Mouse (Mus musculus): Measurements from ENCODE around the gene Ccdc103. TPM values are rescaled to one million over a fixed set of nuclear protein-coding genes. Genes with fewer than 3 reads are reported as not detected.

The Ccdc103 gene
- total and polyA plus RNA-seq, 2 experiments from 2014 or later, result 0.31 to 2.2 TPM

- H3K4me3 ChIP-seq (ENCODE audit: low read length), result no peak overlapping the region
- DNase-seq (ENCODE audit: low spot score), result no peak
- H3K4me1 ChIP-seq (ENCODE audit: insufficient read depth, low read length), result no peaks in the 10 kb centered on the region
- H3K9ac ChIP-seq (replicated peaks; ENCODE audit: low read length), result no peak overlapping the region
- no peak for TF ChIP-seq CTCF (IDR thresholded peaks at IDR 0.05; ENCODE audit: low read depth)
- no peaks in the 10 kb centered on the region for H3K9me3 ChIP-seq (ENCODE audit: low read length)
- peaks cover 43% of the 10 kb centered on the region for H3K36me3 ChIP-seq (ENCODE audit: insufficient read depth, low read length)
- peak; percentile 53; the same call in 1 of the 2 replicates for ATAC-seq
- H3K27ac ChIP-seq, result no peak overlapping the region; the same call in 1 of the 2 replicates
- H3K4me2 ChIP-seq (ENCODE audit: low read depth, low read length), result no peak overlapping the region
- no peaks in the 10 kb centered on the region for H3K27me3 ChIP-seq (ENCODE audit: insufficient read depth, low read length)
- 81% methylated on average over 2 of the region's 2 CpGs for WGBS
Observed at GRCm38 (mm10) chr11:102838126-102838525, 42.9 kb upstream of the Ccdc103 start.

GRCm38 (mm10) chr11:102838616-102839150, 42.3 kb upstream of the Ccdc103 start:
- no peak overlapping the region for H3K4me3 ChIP-seq (ENCODE audit: low read length)
- WGBS, result 84% methylated on average over 9 of the region's 9 CpGs
- no peaks in the 10 kb centered on the region for H3K9me3 ChIP-seq (ENCODE audit: low read length)
- TF ChIP-seq CTCF (IDR thresholded peaks at IDR 0.05; ENCODE audit: low read depth), result no peak
- H3K4me2 ChIP-seq (ENCODE audit: low read depth, low read length), result no peak overlapping the region
- H3K27ac ChIP-seq, result no peak overlapping the region
- DNase-seq (ENCODE audit: low spot score) (no peak), ATAC-seq (no peak)
- peaks cover 49% of the 10 kb centered on the region for H3K36me3 ChIP-seq (ENCODE audit: insufficient read depth, low read length)
- no peaks in the 10 kb centered on the region for H3K4me1 ChIP-seq (ENCODE audit: insufficient read depth, low read length)
- no peaks in the 10 kb centered on the region for H3K27me3 ChIP-seq (ENCODE audit: insufficient read depth, low read length)
- no peak overlapping the region for H3K9ac ChIP-seq (replicated peaks; ENCODE audit: low read length)

- Histone ChIP-seq H3K27me3 (ENCODE audit: insufficient read depth, low read length) (no peaks in the 10 kb centered on the region), H3K36me3 (ENCODE audit: insufficient read depth, low read length) (peaks cover 81% of the 10 kb centered on the region), H3K4me2 (ENCODE audit: low read depth, low read length) (no peak overlapping the region), H3K27ac (no peak overlapping the region), H3K9me3 (ENCODE audit: low read length) (no peaks in the 10 kb centered on the region), H3K9ac (replicated peaks; ENCODE audit: low read length) (no peak overlapping the region), H3K4me1 (ENCODE audit: insufficient read depth, low read length) (no peaks in the 10 kb centered on the region), H3K4me3 (ENCODE audit: low read length) (no peak overlapping the region)
- WGBS, result 90% methylated on average over 10 of the region's 10 CpGs
- TF ChIP-seq CTCF (IDR thresholded peaks at IDR 0.05; ENCODE audit: low read depth), result no peak
- no peak for ATAC-seq
- no peak for DNase-seq (ENCODE audit: low spot score)
Observed at GRCm38 (mm10) chr11:102845926-102846325, 35.1 kb upstream of the Ccdc103 start.

- H3K4me1 ChIP-seq (ENCODE audit: insufficient read depth, low read length), result no peaks in the 10 kb centered on the region
- ATAC-seq, result no peak
- 70% methylated on average over 5 of the region's 5 CpGs for WGBS
- peak; percentile 61 for DNase-seq (ENCODE audit: low spot score)
- H3K9me3 ChIP-seq (ENCODE audit: low read length), result no peaks in the 10 kb centered on the region
- no peaks in the 10 kb centered on the region for H3K27me3 ChIP-seq (ENCODE audit: insufficient read depth, low read length)
- H3K4me2 ChIP-seq (ENCODE audit: low read depth, low read length), result no peak overlapping the region
- H3K9ac ChIP-seq (replicated peaks; ENCODE audit: low read length), result no peak overlapping the region
- no peak overlapping the region for H3K4me3 ChIP-seq (ENCODE audit: low read length)
- peaks cover 68% of the 10 kb centered on the region for H3K36me3 ChIP-seq (ENCODE audit: insufficient read depth, low read length)
- TF ChIP-seq CTCF (IDR thresholded peaks at IDR 0.05; ENCODE audit: low read depth), result peak; percentile 65
- no peak overlapping the region for H3K27ac ChIP-seq
Observed at GRCm38 (mm10) chr11:102851883-102852282, 29.1 kb upstream of the Ccdc103 start.

- Histone ChIP-seq H3K27ac (no peak overlapping the region), H3K9ac (replicated peaks; ENCODE audit: low read length) (no peak overlapping the region), H3K27me3 (ENCODE audit: insufficient read depth, low read length) (no peaks in the 10 kb centered on the region), H3K4me2 (ENCODE audit: low read depth, low read length) (no peak overlapping the region), H3K4me1 (ENCODE audit: insufficient read depth, low read length) (no peaks in the 10 kb centered on the region), H3K9me3 (ENCODE audit: low read length) (no peaks in the 10 kb centered on the region), H3K36me3 (ENCODE audit: insufficient read depth, low read length) (peaks cover 58% of the 10 kb centered on the region), H3K4me3 (ENCODE audit: low read length) (no peak overlapping the region)
- ATAC-seq (no peak), DNase-seq (ENCODE audit: low spot score) (peak; percentile 41)
- peak; percentile 68 for TF ChIP-seq CTCF (IDR thresholded peaks at IDR 0.05; ENCODE audit: low read depth)
Observed at GRCm38 (mm10) chr11:102853760-102854159, 27.2 kb upstream of the Ccdc103 start.

- DNase-seq (ENCODE audit: low spot score) (no peak), ATAC-seq (no peak)
- peaks cover 41% of the 10 kb centered on the region for H3K36me3 ChIP-seq (ENCODE audit: insufficient read depth, low read length)
- no peak overlapping the region for H3K27ac ChIP-seq
- H3K4me2 ChIP-seq (ENCODE audit: low read depth, low read length), result no peak overlapping the region
- no peak overlapping the region for H3K4me3 ChIP-seq (ENCODE audit: low read length)
- 91% methylated on average over 6 of the region's 6 CpGs for WGBS
- no peak overlapping the region for H3K9ac ChIP-seq (replicated peaks; ENCODE audit: low read length)
- H3K4me1 ChIP-seq (ENCODE audit: insufficient read depth, low read length), result no peaks in the 10 kb centered on the region
- H3K27me3 ChIP-seq (ENCODE audit: insufficient read depth, low read length), result no peaks in the 10 kb centered on the region
- no peak for TF ChIP-seq CTCF (IDR thresholded peaks at IDR 0.05; ENCODE audit: low read depth)
- H3K9me3 ChIP-seq (ENCODE audit: low read length), result no peaks in the 10 kb centered on the region
Observed at GRCm38 (mm10) chr11:102855941-102856340, 25.1 kb upstream of the Ccdc103 start.

GRCm38 (mm10) chr11:102858951-102859350, 22.1 kb upstream of the Ccdc103 start:
- no peak for TF ChIP-seq CTCF (IDR thresholded peaks at IDR 0.05; ENCODE audit: low read depth)
- DNase-seq (ENCODE audit: low spot score) (peak; percentile 70), ATAC-seq (peak; percentile 74)
- no peak overlapping the region for H3K4me2 ChIP-seq (ENCODE audit: low read depth, low read length)
- no peaks in the 10 kb centered on the region for H3K4me1 ChIP-seq (ENCODE audit: insufficient read depth, low read length)
- H3K9me3 ChIP-seq (ENCODE audit: low read length), result no peaks in the 10 kb centered on the region
- WGBS, result 57% methylated on average over 11 of the region's 11 CpGs
- no peak overlapping the region for H3K4me3 ChIP-seq (ENCODE audit: low read length)
- no peaks in the 10 kb centered on the region for H3K27me3 ChIP-seq (ENCODE audit: insufficient read depth, low read length)
- H3K9ac ChIP-seq (replicated peaks; ENCODE audit: low read length), result no peak overlapping the region
- peaks cover 42% of the 10 kb centered on the region for H3K36me3 ChIP-seq (ENCODE audit: insufficient read depth, low read length)
- H3K27ac ChIP-seq, result no peak overlapping the region

Data from hindbrain, postnatal 0 days (tissue).